Mouse (Mus musculus) large intestine, adult 2 months (tissue): ENCODE measurements around the gene Tars. TPM values are rescaled to one million over a fixed set of nuclear protein-coding genes. Genes with fewer than 3 reads are reported as not detected.

Experiments
- DNase-seq: peaks from one replicate; pipeline ENCODE4 v3.0.0-alpha.2; 2012; ENCODE audit warnings: low read depth, low spot score
- WGBS: fragments of 180-500 bp; shearing (Covaris S2); methylation state at CpG from one replicate; pipeline ENCODE4 v1.1.7; 2018; 5-methylcytosine and 5-hydroxymethylcytosine counted together
- polyA plus RNA-seq: library from polyadenylated mRNA; depleted of rRNA; stranded (reverse); fragments of >200 nt; gene quantifications from 2 replicates; pipeline ENCODE4 v1.2.3, GENCODE M21; 2012

The Tars gene
- polyA plus RNA-seq, 1 experiment = 21.5 TPM

- no peak for DNase-seq
Observed at GRCm38 (mm10) chr15:11369572-11369971, 29.9 kb downstream of the Tars start.

GRCm38 (mm10) chr15:11364795-11365194 lies 34.7 kb downstream of the Tars start:
- 96% methylated on average over 1 of the region's 1 CpGs for WGBS
- no peak for DNase-seq

More at GRCm38 (mm10) chr15:11369572-11369971, 29.9 kb downstream of the Tars start:
- WGBS = 62% methylated on average over 3 of the region's 3 CpGs

GRCm38 (mm10) chr15:11364112-11364511 lies 35.4 kb downstream of the Tars start:
- WGBS = 25% methylated on average over 2 of the region's 2 CpGs
- no peak for DNase-seq

GRCm38 (mm10) chr15:11361824-11362223 lies 37.6 kb downstream of the Tars start:
- WGBS = 78% methylated on average over 5 of the region's 5 CpGs
- DNase-seq = no peak

- no peak for DNase-seq
- 68% methylated on average over 1 of the region's 1 CpGs for WGBS
Observed at GRCm38 (mm10) chr15:11360888-11361287, 38.6 kb downstream of the Tars start.

GRCm38 (mm10) chr15:11357501-11357900 lies 42.0 kb downstream of the Tars start:
- WGBS = 93% methylated on average over 2 of the region's 2 CpGs

GRCm38 (mm10) chr15:11355865-11356264 lies 43.6 kb downstream of the Tars start:
- DNase-seq = no peak
- WGBS = 73% methylated on average over 3 of the region's 3 CpGs

More at GRCm38 (mm10) chr15:11357501-11357900, 42.0 kb downstream of the Tars start:
- DNase-seq = no peak

GRCm38 (mm10) chr15:11339467-11340180 lies 59.8 kb downstream of the Tars start:
- WGBS = 74% methylated on average over 7 of the region's 7 CpGs
- DNase-seq = no peak
